Mouse (Mus musculus): ENCODE measurements at regions not wholly inside any gene's neighbourhood (a gene's known extent, or its start where the extent isn't known, plus 50 kb on each side); places are given as distances from the start of the nearest gene placed in this dataset.
A peak's percentile ranks its signal among the peaks of the same experiment; 100 is the strongest.

DNA sequence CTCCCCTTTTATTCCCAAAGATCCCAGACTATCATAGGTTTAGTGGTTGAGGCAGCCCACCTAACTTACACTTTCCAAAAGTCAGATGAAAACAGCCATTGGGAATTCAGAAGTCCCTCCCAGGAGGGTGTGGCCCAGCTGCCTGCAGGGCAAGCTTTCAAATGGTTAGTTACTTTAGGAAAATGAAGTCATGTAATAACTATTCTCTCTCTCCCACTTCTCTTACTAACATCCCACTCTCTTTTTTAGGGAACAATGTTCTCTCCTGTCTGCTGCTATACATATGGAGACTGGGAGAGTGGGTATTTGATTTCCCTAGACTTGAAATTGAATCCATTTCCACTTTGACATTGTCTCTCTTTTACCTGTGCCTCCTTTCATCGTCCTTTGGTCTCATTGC, 55.0 kb downstream of the Zfp648 start:
- ATAC-seq (replicated peaks; ENCODE audit: low FRiP score, low read depth) (no peak), DNase-seq (ENCODE audit: low spot score) (no peak)
- no peaks in the 10 kb centered on the region for H3K4me1 ChIP-seq (replicated peaks; ENCODE audit: insufficient read depth, low read length)
- no peaks in the 10 kb centered on the region for H3K9me3 ChIP-seq (replicated peaks; ENCODE audit: low read length)
- H3K4me3 ChIP-seq (replicated peaks; ENCODE audit: low read depth, low read length), result no peak overlapping the region
- no peak for TF ChIP-seq CTCF (IDR thresholded peaks at IDR 0.05; ENCODE audit: low read depth)
- H3K9ac ChIP-seq (ENCODE audit: low read depth, low read length), result no peak overlapping the region
- no peak overlapping the region for H3K27ac ChIP-seq
- H3K36me3 ChIP-seq (ENCODE audit: insufficient read depth, low read length), result no peaks in the 10 kb centered on the region
- WGBS, result 78% methylated on average over 1 of the region's 1 CpGs
- no peaks in the 10 kb centered on the region for H3K27me3 ChIP-seq (ENCODE audit: insufficient read depth, low read length)
- H3K4me2 ChIP-seq (ENCODE audit: low read length), result no peak overlapping the region

DNA sequence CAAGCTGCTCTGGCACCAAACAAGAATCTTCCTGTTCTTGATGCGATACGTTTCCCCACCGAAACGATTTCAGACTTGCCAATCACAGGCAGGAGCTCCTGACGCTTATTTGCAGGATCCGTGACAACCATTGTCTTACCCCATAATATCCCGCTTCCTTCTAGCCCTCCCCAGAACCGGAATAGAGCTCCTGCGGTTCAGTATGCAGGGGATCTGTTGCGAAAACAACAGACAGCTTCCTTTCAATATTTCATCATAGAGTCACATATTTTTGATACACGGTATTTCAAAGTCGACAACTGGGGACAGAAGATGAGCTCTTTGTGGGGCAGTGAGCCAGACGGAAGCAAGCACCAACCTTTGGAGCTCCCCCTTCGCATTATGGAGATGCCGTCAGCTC, 55.8 kb downstream of the Zfp648 start:
- Histone ChIP-seq H3K9me3 (replicated peaks; ENCODE audit: low read length) (no peaks in the 10 kb centered on the region), H3K36me3 (ENCODE audit: insufficient read depth, low read length) (no peaks in the 10 kb centered on the region), H3K27ac (no peak overlapping the region), H3K4me2 (ENCODE audit: low read length) (no peak overlapping the region), H3K27me3 (ENCODE audit: insufficient read depth, low read length) (no peaks in the 10 kb centered on the region), H3K9ac (ENCODE audit: low read depth, low read length) (no peak overlapping the region), H3K4me3 (replicated peaks; ENCODE audit: low read depth, low read length) (no peak overlapping the region), H3K4me1 (replicated peaks; ENCODE audit: insufficient read depth, low read length) (no peaks in the 10 kb centered on the region)
- 82% methylated on average over 15 of the region's 15 CpGs for WGBS
- no peak for TF ChIP-seq CTCF (IDR thresholded peaks at IDR 0.05; ENCODE audit: low read depth)
- no peak for ATAC-seq (replicated peaks; ENCODE audit: low FRiP score, low read depth)
- no peak for DNase-seq (ENCODE audit: low spot score)

DNA sequence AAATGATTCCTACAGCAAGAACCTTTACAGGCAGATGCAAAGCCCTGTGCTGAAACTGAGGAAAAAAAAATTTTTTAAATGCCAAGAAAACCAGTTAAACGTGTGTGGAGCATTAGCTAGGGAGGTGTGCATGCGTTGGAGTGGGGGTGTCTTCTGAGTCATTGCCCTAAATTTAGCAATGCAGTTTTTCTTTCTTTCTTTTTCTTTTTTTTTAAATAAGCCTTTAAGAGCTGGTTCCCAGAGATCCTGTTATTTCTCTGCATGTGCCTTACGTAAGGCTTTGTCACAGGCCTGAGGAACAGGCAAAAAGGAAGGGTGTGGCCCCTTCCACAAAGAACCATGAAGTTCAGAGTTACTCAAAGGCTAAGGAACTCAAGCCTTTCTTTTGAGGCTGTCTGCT, 57.5 kb downstream of the Zfp648 start:
- H3K4me2 ChIP-seq (ENCODE audit: low read length), result no peak overlapping the region
- no peak overlapping the region for H3K9ac ChIP-seq (ENCODE audit: low read depth, low read length)
- ATAC-seq (replicated peaks; ENCODE audit: low FRiP score, low read depth) (no peak), DNase-seq (ENCODE audit: low spot score) (peak; percentile 7)
- no peaks in the 10 kb centered on the region for H3K27me3 ChIP-seq (ENCODE audit: insufficient read depth, low read length)
- WGBS, result 57% methylated on average over 3 of the region's 3 CpGs
- no peak overlapping the region for H3K4me3 ChIP-seq (replicated peaks; ENCODE audit: low read depth, low read length)
- TF ChIP-seq CTCF (IDR thresholded peaks at IDR 0.05; ENCODE audit: low read depth), result no peak
- no peaks in the 10 kb centered on the region for H3K9me3 ChIP-seq (replicated peaks; ENCODE audit: low read length)
- no peaks in the 10 kb centered on the region for H3K4me1 ChIP-seq (replicated peaks; ENCODE audit: insufficient read depth, low read length)
- no peak overlapping the region for H3K27ac ChIP-seq
- H3K36me3 ChIP-seq (ENCODE audit: insufficient read depth, low read length), result no peaks in the 10 kb centered on the region

GRCm38 (mm10) chr1:154260393-154260792, 59.4 kb downstream of the Zfp648 start:
- no peak for TF ChIP-seq CTCF (IDR thresholded peaks at IDR 0.05; ENCODE audit: low read depth)

GRCm38 (mm10) chr1:154281438-154281837, 80.5 kb downstream of the Zfp648 start:
- TF ChIP-seq CTCF (IDR thresholded peaks at IDR 0.05; ENCODE audit: low read depth), result peak; percentile 96
- DNase-seq (ENCODE audit: low spot score) (peak; percentile 76), ATAC-seq (replicated peaks; ENCODE audit: low FRiP score, low read depth) (no peak)
- H3K27me3 ChIP-seq (ENCODE audit: insufficient read depth, low read length), result no peaks in the 10 kb centered on the region
- H3K4me1 ChIP-seq (replicated peaks; ENCODE audit: insufficient read depth, low read length), result no peaks in the 10 kb centered on the region
- H3K4me2 ChIP-seq (ENCODE audit: low read length), result no peak overlapping the region
- no peak overlapping the region for H3K27ac ChIP-seq
- H3K36me3 ChIP-seq (ENCODE audit: insufficient read depth, low read length), result no peaks in the 10 kb centered on the region
- no peak overlapping the region for H3K4me3 ChIP-seq (replicated peaks; ENCODE audit: low read depth, low read length)
- 23% methylated on average over 8 of the region's 8 CpGs for WGBS
- no peak overlapping the region for H3K9ac ChIP-seq (ENCODE audit: low read depth, low read length)
- no peaks in the 10 kb centered on the region for H3K9me3 ChIP-seq (replicated peaks; ENCODE audit: low read length)

More at GRCm38 (mm10) chr1:154260393-154260792, 59.4 kb downstream of the Zfp648 start:
- H3K9me3 ChIP-seq (replicated peaks; ENCODE audit: low read length), result no peaks in the 10 kb centered on the region
- ATAC-seq (replicated peaks; ENCODE audit: low FRiP score, low read depth) (no peak), DNase-seq (ENCODE audit: low spot score) (no peak)
- WGBS, result 77% methylated on average over 5 of the region's 5 CpGs
- H3K4me1 ChIP-seq (replicated peaks; ENCODE audit: insufficient read depth, low read length), result no peaks in the 10 kb centered on the region
- H3K9ac ChIP-seq (ENCODE audit: low read depth, low read length), result no peak overlapping the region
- H3K27ac ChIP-seq, result no peak overlapping the region
- H3K4me2 ChIP-seq (ENCODE audit: low read length), result no peak overlapping the region
- no peak overlapping the region for H3K4me3 ChIP-seq (replicated peaks; ENCODE audit: low read depth, low read length)
- H3K36me3 ChIP-seq (ENCODE audit: insufficient read depth, low read length), result no peaks in the 10 kb centered on the region
- H3K27me3 ChIP-seq (ENCODE audit: insufficient read depth, low read length), result no peaks in the 10 kb centered on the region

DNA sequence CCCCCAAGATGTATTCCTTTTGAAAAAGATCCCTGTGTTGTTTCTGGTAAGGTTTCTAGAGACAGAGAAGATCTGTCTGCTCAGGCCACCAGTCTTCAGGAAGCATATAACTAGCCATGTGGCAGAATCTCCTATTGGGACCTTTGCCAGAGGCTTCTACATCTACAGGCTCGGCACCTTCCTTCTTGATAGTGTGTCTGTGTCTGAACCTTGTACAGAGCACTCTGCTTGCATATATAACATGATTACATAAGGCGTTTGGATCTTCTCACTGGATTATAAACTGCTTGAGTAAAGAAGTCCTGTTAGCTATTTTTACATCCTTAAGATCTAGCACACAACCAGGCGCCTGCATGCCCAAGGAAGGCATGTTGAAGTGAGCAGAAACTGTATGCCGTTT, 85.1 kb downstream of the Zfp648 start:
- Histone ChIP-seq H3K9ac (ENCODE audit: low read depth, low read length) (no peak overlapping the region), H3K27ac (no peak overlapping the region), H3K4me3 (replicated peaks; ENCODE audit: low read depth, low read length) (no peak overlapping the region), H3K36me3 (ENCODE audit: insufficient read depth, low read length) (no peaks in the 10 kb centered on the region), H3K27me3 (ENCODE audit: insufficient read depth, low read length) (no peaks in the 10 kb centered on the region), H3K4me1 (replicated peaks; ENCODE audit: insufficient read depth, low read length) (no peaks in the 10 kb centered on the region), H3K9me3 (replicated peaks; ENCODE audit: low read length) (no peaks in the 10 kb centered on the region), H3K4me2 (ENCODE audit: low read length) (no peak overlapping the region)
- no peak for TF ChIP-seq CTCF (IDR thresholded peaks at IDR 0.05; ENCODE audit: low read depth)
- ATAC-seq (replicated peaks; ENCODE audit: low FRiP score, low read depth), result no peak
- no peak for DNase-seq (ENCODE audit: low spot score)
- WGBS, result 78% methylated on average over 4 of the region's 4 CpGs

DNA sequence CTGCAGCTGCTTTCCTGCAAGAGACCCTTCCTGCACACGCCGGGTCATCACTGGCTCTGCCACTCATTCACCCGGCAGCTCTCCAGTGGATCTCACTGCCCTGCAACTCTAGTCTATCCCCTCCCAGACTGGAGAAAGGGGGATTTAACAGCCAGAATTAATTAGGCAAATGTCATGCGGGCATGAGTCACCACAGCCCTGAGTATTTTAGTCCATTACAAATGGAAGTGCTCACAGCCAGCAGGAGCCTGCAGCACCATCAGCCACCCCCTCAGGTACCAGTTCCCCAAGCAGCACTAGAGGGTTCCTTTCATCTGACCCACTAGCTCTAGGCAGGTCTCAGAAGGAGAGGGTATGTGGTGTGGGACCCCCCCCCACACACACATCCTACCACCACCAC, 91.7 kb downstream of the Zfp648 start:
- Histone ChIP-seq H3K4me3 (replicated peaks; ENCODE audit: low read depth, low read length) (no peak overlapping the region), H3K27ac (no peak overlapping the region), H3K27me3 (ENCODE audit: insufficient read depth, low read length) (no peaks in the 10 kb centered on the region), H3K9ac (ENCODE audit: low read depth, low read length) (no peak overlapping the region), H3K4me2 (ENCODE audit: low read length) (no peak overlapping the region), H3K4me1 (replicated peaks; ENCODE audit: insufficient read depth, low read length) (no peaks in the 10 kb centered on the region), H3K36me3 (ENCODE audit: insufficient read depth, low read length) (no peaks in the 10 kb centered on the region), H3K9me3 (replicated peaks; ENCODE audit: low read length) (no peaks in the 10 kb centered on the region)
- WGBS, result 54% methylated on average over 4 of the region's 4 CpGs
- no peak for ATAC-seq (replicated peaks; ENCODE audit: low FRiP score, low read depth)
- DNase-seq (ENCODE audit: low spot score), result no peak
- no peak for TF ChIP-seq CTCF (IDR thresholded peaks at IDR 0.05; ENCODE audit: low read depth)
